Mouse (Mus musculus): Measurements from ENCODE around the gene Atl1. TPM values are rescaled to one million over a fixed set of nuclear protein-coding genes. Genes with fewer than 3 reads are reported as not detected.

Atl1 gene
- polyA plus RNA-seq, 1 experiment from 2014 or later: 2.9 TPM

- Histone ChIP-seq H3K4me1 (ENCODE audit: insufficient read depth, low read depth, low read length) (no peaks in the 10 kb centered on the region), H3K36me3 (ENCODE audit: insufficient read depth, low read length) (peaks cover 23% of the 10 kb centered on the region), H3K4me3 (ENCODE audit: low read depth, low read length) (no peak overlapping the region), H3K27me3 (replicated peaks; ENCODE audit: insufficient read depth, low read length) (no peaks in the 10 kb centered on the region), H3K9me3 (ENCODE audit: low read length) (no peaks in the 10 kb centered on the region), H3K27ac (ENCODE audit: low read length) (no peak overlapping the region), H3K4me2 (replicated peaks; ENCODE audit: low read depth, low read length) (no peak overlapping the region), H3K9ac (replicated peaks; ENCODE audit: low read depth) (no peak overlapping the region)
- TF ChIP-seq EP300 (IDR thresholded peaks at IDR 0.05) (no peak), CTCF (IDR thresholded peaks at IDR 0.05) (no peak)
- 57% methylated on average over 3 of the region's 3 CpGs for WGBS
- DNase-seq (ENCODE audit: low spot score): no peak
- ATAC-seq: no peak
Measured at GRCm38 (mm10) chr12:69965644-69966043, 73.2 kb downstream of the Atl1 start.

DNA sequence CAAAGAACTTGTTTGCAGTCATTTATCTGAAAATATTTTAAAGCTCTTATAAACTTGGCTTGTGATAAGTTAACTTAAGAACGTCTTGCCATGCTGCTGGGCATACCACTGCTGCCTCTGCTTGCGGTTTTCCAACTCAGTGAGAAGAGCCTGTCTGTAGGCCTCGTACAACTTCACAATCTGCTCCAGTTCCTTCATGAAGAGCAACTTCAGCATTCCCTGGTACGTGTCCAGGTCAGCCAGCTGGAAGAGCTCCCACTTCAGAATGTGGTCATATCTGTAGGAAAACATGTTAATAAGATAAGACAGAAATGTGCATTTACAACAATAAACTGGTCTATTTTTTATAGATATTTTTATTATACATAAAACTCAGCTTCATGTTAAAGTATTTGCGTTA, 73.7 kb downstream of the Atl1 start:
- TF ChIP-seq CTCF (IDR thresholded peaks at IDR 0.05) (no peak), EP300 (IDR thresholded peaks at IDR 0.05) (no peak)
- Histone ChIP-seq H3K36me3 (ENCODE audit: insufficient read depth, low read length) (peaks cover 23% of the 10 kb centered on the region), H3K4me3 (ENCODE audit: low read depth, low read length) (no peak overlapping the region), H3K4me2 (replicated peaks; ENCODE audit: low read depth, low read length) (no peak overlapping the region), H3K9me3 (ENCODE audit: low read length) (no peaks in the 10 kb centered on the region), H3K27me3 (replicated peaks; ENCODE audit: insufficient read depth, low read length) (no peaks in the 10 kb centered on the region), H3K4me1 (ENCODE audit: insufficient read depth, low read depth, low read length) (no peaks in the 10 kb centered on the region), H3K27ac (ENCODE audit: low read length) (peak overlapping the region; percentile 59), H3K9ac (replicated peaks; ENCODE audit: low read depth) (no peak overlapping the region)
- 39% methylated on average over 5 of the region's 5 CpGs for WGBS
- peak; percentile 68 for ATAC-seq
- DNase-seq (ENCODE audit: low spot score): peak; percentile 71

GRCm38 (mm10) chr12:69967112-69967511, 74.7 kb downstream of the Atl1 start:
- no peak overlapping the region for H3K27ac ChIP-seq (ENCODE audit: low read length)
- WGBS: 79% methylated on average over 6 of the region's 6 CpGs
- no peaks in the 10 kb centered on the region for H3K9me3 ChIP-seq (ENCODE audit: low read length)
- no peak overlapping the region for H3K9ac ChIP-seq (replicated peaks; ENCODE audit: low read depth)
- no peak overlapping the region for H3K4me2 ChIP-seq (replicated peaks; ENCODE audit: low read depth, low read length)
- ATAC-seq: no peak
- peaks cover 23% of the 10 kb centered on the region for H3K36me3 ChIP-seq (ENCODE audit: insufficient read depth, low read length)
- no peak overlapping the region for H3K4me3 ChIP-seq (ENCODE audit: low read depth, low read length)
- H3K4me1 ChIP-seq (ENCODE audit: insufficient read depth, low read depth, low read length): no peaks in the 10 kb centered on the region
- no peak for DNase-seq (ENCODE audit: low spot score)
- no peak for TF ChIP-seq CTCF (IDR thresholded peaks at IDR 0.05)
- TF ChIP-seq EP300 (IDR thresholded peaks at IDR 0.05): no peak
- H3K27me3 ChIP-seq (replicated peaks; ENCODE audit: insufficient read depth, low read length): no peaks in the 10 kb centered on the region

DNA sequence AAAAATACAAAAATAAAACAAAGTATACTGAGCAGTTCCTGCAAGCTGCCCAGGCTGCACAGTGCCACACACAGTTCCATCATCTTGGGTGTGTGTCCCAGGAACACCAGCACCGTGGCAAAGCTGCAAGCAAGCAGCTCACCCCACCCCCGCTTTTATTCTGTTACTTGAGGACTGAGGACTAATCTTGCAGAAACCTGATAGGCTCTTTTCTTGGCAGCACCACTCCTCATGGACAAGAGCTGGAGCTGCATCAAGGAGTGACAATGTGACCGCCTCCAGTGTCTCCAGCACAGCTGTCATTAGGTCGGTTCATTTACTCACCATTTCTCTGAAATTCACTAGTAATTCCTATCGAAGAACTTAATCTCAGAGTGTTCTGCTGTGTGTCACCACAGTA, 75.7 kb downstream of the Atl1 start:
- Histone ChIP-seq H3K4me1 (ENCODE audit: insufficient read depth, low read depth, low read length) (no peaks in the 10 kb centered on the region), H3K4me2 (replicated peaks; ENCODE audit: low read depth, low read length) (no peak overlapping the region), H3K36me3 (ENCODE audit: insufficient read depth, low read length) (peaks cover 23% of the 10 kb centered on the region), H3K9ac (replicated peaks; ENCODE audit: low read depth) (no peak overlapping the region), H3K4me3 (ENCODE audit: low read depth, low read length) (no peak overlapping the region), H3K27ac (ENCODE audit: low read length) (no peak overlapping the region), H3K9me3 (ENCODE audit: low read length) (no peaks in the 10 kb centered on the region), H3K27me3 (replicated peaks; ENCODE audit: insufficient read depth, low read length) (no peaks in the 10 kb centered on the region)
- TF ChIP-seq CTCF (IDR thresholded peaks at IDR 0.05): no peak
- TF ChIP-seq EP300 (IDR thresholded peaks at IDR 0.05): no peak
- WGBS: 58% methylated on average over 5 of the region's 5 CpGs
- DNase-seq (ENCODE audit: low spot score): no peak
- no peak for ATAC-seq

GRCm38 (mm10) chr12:69973666-69974065, 81.3 kb downstream of the Atl1 start:
- DNase-seq (ENCODE audit: low spot score): peak; percentile 53
- H3K9me3 ChIP-seq (ENCODE audit: low read length): no peaks in the 10 kb centered on the region
- no peak overlapping the region for H3K27ac ChIP-seq (ENCODE audit: low read length)
- ATAC-seq: no peak
- H3K27me3 ChIP-seq (replicated peaks; ENCODE audit: insufficient read depth, low read length): no peaks in the 10 kb centered on the region
- no peak for TF ChIP-seq CTCF (IDR thresholded peaks at IDR 0.05)
- TF ChIP-seq EP300 (IDR thresholded peaks at IDR 0.05): no peak
- no peak overlapping the region for H3K9ac ChIP-seq (replicated peaks; ENCODE audit: low read depth)
- 0 out of 2 replicates have a peak, but pooled peaks cover 18% of the 10 kb centered on the region for H3K36me3 ChIP-seq (ENCODE audit: insufficient read depth, low read length)
- H3K4me2 ChIP-seq (replicated peaks; ENCODE audit: low read depth, low read length): no peak overlapping the region
- H3K4me1 ChIP-seq (ENCODE audit: insufficient read depth, low read depth, low read length): no peaks in the 10 kb centered on the region; the same call in 1 of the 2 replicates
- H3K4me3 ChIP-seq (ENCODE audit: low read depth, low read length): no peak overlapping the region

DNA sequence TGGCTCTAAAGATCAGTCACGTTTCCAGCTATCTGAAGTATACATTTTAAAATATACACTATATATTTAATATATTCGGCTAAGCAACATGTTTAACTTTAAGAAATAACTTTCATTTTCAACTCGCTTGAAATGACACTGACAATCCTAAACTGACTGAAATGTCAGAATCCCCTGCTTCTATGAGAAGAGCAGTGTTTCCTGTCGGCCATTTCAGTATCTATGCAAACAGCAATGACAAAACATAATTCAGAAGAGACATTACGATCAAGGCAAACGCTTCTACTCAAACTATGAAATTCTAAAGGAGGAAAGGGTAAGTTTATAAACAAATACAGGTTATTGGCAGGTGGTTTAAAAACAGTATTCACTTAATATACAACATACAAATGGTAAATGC, 84.3 kb downstream of the Atl1 start:
- WGBS: 60% methylated on average over 6 of the region's 6 CpGs
- peaks cover 12% of the 10 kb centered on the region; the same call in 1 of the 2 replicates for H3K36me3 ChIP-seq (ENCODE audit: insufficient read depth, low read length)
- no peak overlapping the region for H3K27ac ChIP-seq (ENCODE audit: low read length)
- DNase-seq (ENCODE audit: low spot score) (no peak), ATAC-seq (no peak)
- TF ChIP-seq CTCF (IDR thresholded peaks at IDR 0.05) (no peak), EP300 (IDR thresholded peaks at IDR 0.05) (no peak)
- H3K4me2 ChIP-seq (replicated peaks; ENCODE audit: low read depth, low read length): no peak overlapping the region
- H3K4me3 ChIP-seq (ENCODE audit: low read depth, low read length): no peak overlapping the region
- no peaks in the 10 kb centered on the region for H3K27me3 ChIP-seq (replicated peaks; ENCODE audit: insufficient read depth, low read length)
- no peak overlapping the region for H3K9ac ChIP-seq (replicated peaks; ENCODE audit: low read depth)
- no peaks in the 10 kb centered on the region; the same call in 1 of the 2 replicates for H3K4me1 ChIP-seq (ENCODE audit: insufficient read depth, low read depth, low read length)
- H3K9me3 ChIP-seq (ENCODE audit: low read length): no peaks in the 10 kb centered on the region

Measured in lung, postnatal 0 days (tissue).